In genomic region chr1:36254635-36255360, GRCm38 (mm10) we compare ENCODE assay signal across 7 mouse cellular contexts. TPM values are rescaled to one million over a fixed set of nuclear protein-coding genes. Genes with fewer than 3 reads are reported as not detected.
A peak's percentile ranks its signal among the peaks of the same experiment; 100 is the strongest.
DNase-seq lines count a peak whose midpoint lies in the region; ATAC-seq and TF ChIP-seq lines count a peak whose summit lies in the region.

No protein-coding gene starts in this region.

- H3K9ac ChIP-seq in hindbrain, embryonic 12.5 days: no peak overlapping the region
- no peak overlapping the region for H3K9ac ChIP-seq in limb, embryonic 15.5 days
- H3K9ac ChIP-seq in neural tube, embryonic 13.5 days: peak overlapping the region; percentile 58

- H3K27me3 ChIP-seq in forebrain, embryonic 10.5 days (ENCODE audit: poor library complexity, severe bottlenecking): peaks cover 38% of the 10 kb centered on the region
- H3K27me3 ChIP-seq in hindbrain, embryonic 12.5 days: peaks cover 23% of the 10 kb centered on the region; the same call in 1 of the 2 replicates
- H3K27me3 ChIP-seq in limb, embryonic 15.5 days: peaks cover 14% of the 10 kb centered on the region; the same call in 1 of the 2 replicates
- peaks cover 20% of the 10 kb centered on the region for H3K27me3 ChIP-seq in neural tube, embryonic 13.5 days

- peak overlapping the region; percentile 36 for H3K4me2 ChIP-seq in hindbrain, embryonic 12.5 days (replicated peaks)
- H3K4me2 ChIP-seq in limb, embryonic 15.5 days: peak overlapping the region; percentile 47
- H3K4me2 ChIP-seq in neural tube, embryonic 13.5 days: peak overlapping the region; percentile 48

- H3K4me1 ChIP-seq in bone marrow, adult 2 months (ENCODE audit: control insufficient read depth, insufficient read depth, low read length): no peaks in the 10 kb centered on the region
- H3K4me1 ChIP-seq in forebrain, embryonic 10.5 days: peaks cover 30% of the 10 kb centered on the region
- H3K4me1 ChIP-seq in hindbrain, embryonic 12.5 days: peaks cover 7% of the 10 kb centered on the region
- H3K4me1 ChIP-seq in limb, embryonic 15.5 days: peaks cover 11% of the 10 kb centered on the region
- peaks cover 15% of the 10 kb centered on the region for H3K4me1 ChIP-seq in neural tube, embryonic 13.5 days (replicated peaks)

- H3K27ac ChIP-seq in bone marrow, adult 2 months (ENCODE audit: control insufficient read depth, insufficient read depth, low read depth, low read length, poor library complexity): no peak overlapping the region
- peak overlapping the region; percentile 56 for H3K27ac ChIP-seq in forebrain, embryonic 10.5 days
- no peak overlapping the region for H3K27ac ChIP-seq in hindbrain, embryonic 12.5 days
- peak overlapping the region; percentile 59; the same call in 1 of the 2 replicates for H3K27ac ChIP-seq in limb, embryonic 15.5 days
- H3K27ac ChIP-seq in neural tube, embryonic 13.5 days (replicated peaks): 0 out of 2 replicates have a peak overlapping the region, but pooled peaks have one; percentile 3

- peak; percentile 45; the same call in 1 of the 2 replicates for TF ChIP-seq CTCF in bone marrow, adult 2 months (IDR thresholded peaks at IDR 0.05; ENCODE audit: control insufficient read depth, insufficient read depth, low read length)

- TF ChIP-seq POLR2A in bone marrow, adult 2 months (IDR thresholded peaks at IDR 0.05; ENCODE audit: borderline replicate concordance, control insufficient read depth, low read depth, low read length): no peak

- no peaks in the 10 kb centered on the region for H3K36me3 ChIP-seq in forebrain, embryonic 10.5 days (replicated peaks)
- no peaks in the 10 kb centered on the region for H3K36me3 ChIP-seq in hindbrain, embryonic 12.5 days
- H3K36me3 ChIP-seq in limb, embryonic 15.5 days: no peaks in the 10 kb centered on the region
- H3K36me3 ChIP-seq in neural tube, embryonic 13.5 days: no peaks in the 10 kb centered on the region

- WGBS in bone marrow, adult 2 months: 62% methylated on average over 25 of the region's 25 CpGs
- WGBS in forebrain, embryonic 10.5 days: 5% methylated on average over 25 of the region's 25 CpGs
- WGBS in hindbrain, embryonic 12.5 days: 7% methylated on average over 25 of the region's 25 CpGs
- WGBS in limb, embryonic 15.5 days: 9% methylated on average over 25 of the region's 25 CpGs
- 13% methylated on average over 25 of the region's 25 CpGs for WGBS in neural tube, embryonic 13.5 days

- no peak overlapping the region for H3K4me3 ChIP-seq in bone marrow, adult 2 months (replicated peaks; ENCODE audit: control insufficient read depth, low read depth, low read length)
- H3K4me3 ChIP-seq in forebrain, embryonic 10.5 days: peak overlapping the region; percentile 42
- H3K4me3 ChIP-seq in hindbrain, embryonic 12.5 days: no peak overlapping the region
- peak overlapping the region; percentile 22 for H3K4me3 ChIP-seq in limb, embryonic 15.5 days
- H3K4me3 ChIP-seq in neural tube, embryonic 13.5 days: peak overlapping the region; percentile 15

- ATAC-seq in hindbrain, embryonic 12.5 days (ENCODE audit: low FRiP score): no peak
- ATAC-seq in limb, embryonic 15.5 days (ENCODE audit: insufficient number of reproducible peaks, low FRiP score, low TSS enrichment, low read depth): peak; percentile 33; the same call in 1 of the 2 replicates
- peak; percentile 51; the same call in 1 of the 2 replicates for ATAC-seq in neural tube, embryonic 13.5 days (ENCODE audit: low read depth)

- H3K9me3 ChIP-seq in forebrain, embryonic 10.5 days: peaks cover 7% of the 10 kb centered on the region; the same call in 1 of the 2 replicates
- H3K9me3 ChIP-seq in hindbrain, embryonic 12.5 days (replicated peaks): 0 out of 2 replicates have a peak, but pooled peaks cover 6% of the 10 kb centered on the region
- H3K9me3 ChIP-seq in limb, embryonic 15.5 days: no peaks in the 10 kb centered on the region; the same call in 1 of the 2 replicates
- H3K9me3 ChIP-seq in neural tube, embryonic 13.5 days: no peaks in the 10 kb centered on the region

- peak; percentile 85 for DNase-seq in MN1 (ENCODE audit: low spot score)
- DNase-seq in forebrain, embryonic 10.5 days (ENCODE audit: extremely low spot score, low spot score): peak; percentile 58
- no peak for DNase-seq in urinary bladder, postnatal 4 days (ENCODE audit: low spot score in 2 of 2)

RNA-seq across cellular contexts. Expression of gene Uggt1, which starts 10.3 kb away (rescaled TPM):
- polyA plus RNA-seq in bone marrow, adult 2 months (2011; ENCODE audit: insufficient read depth, insufficient read length, low replicate concordance, missing spikeins): 14.8 and 33.9 TPM in 2 replicates
- 52.1 and 53.6 TPM in 2 replicates for polyA plus RNA-seq in forebrain, embryonic 10.5 days (2016; fragmentation: Nextera tagmentation; extraction: Ambion mirVana)
- polyA plus RNA-seq in hindbrain, embryonic 12.5 days (2016; fragmentation: Nextera tagmentation; extraction: Ambion mirVana): 60.2 and 61.0 TPM in 2 replicates
- 52.2 and 57.2 TPM in 2 replicates for polyA plus RNA-seq in limb, embryonic 15.5 days (2015; fragmentation: Nextera tagmentation; extraction: Ambion mirVana)
- 47.1 and 52.0 TPM in 2 replicates for polyA plus RNA-seq in neural tube, embryonic 13.5 days (2015; fragmentation: Nextera tagmentation; extraction: Ambion mirVana)

RNA-seq across cellular contexts. Expression of gene Neurl3, which starts 19.7 kb away (rescaled TPM):
- polyA plus RNA-seq in bone marrow, adult 2 months (2011; ENCODE audit: insufficient read depth, insufficient read length, low replicate concordance, missing spikeins): 33.7 and 62.7 TPM in 2 replicates
- 0.32 and 0.37 TPM in 2 replicates for polyA plus RNA-seq in forebrain, embryonic 10.5 days (2016; fragmentation: Nextera tagmentation; extraction: Ambion mirVana)
- polyA plus RNA-seq in hindbrain, embryonic 12.5 days (2016; fragmentation: Nextera tagmentation; extraction: Ambion mirVana): 0.52 and 0.77 TPM in 2 replicates
- polyA plus RNA-seq in limb, embryonic 15.5 days (2015; fragmentation: Nextera tagmentation; extraction: Ambion mirVana): 1.7 and 2.4 TPM in 2 replicates
- polyA plus RNA-seq in neural tube, embryonic 13.5 days (2015; fragmentation: Nextera tagmentation; extraction: Ambion mirVana): 1.0 TPM in 2 replicates

RNA-seq across cellular contexts. Expression of gene Arid5a, which starts 52.7 kb away (rescaled TPM):
- polyA plus RNA-seq in bone marrow, adult 2 months (2011; ENCODE audit: insufficient read depth, insufficient read length, low replicate concordance, missing spikeins): 14.3 and 36.7 TPM in 2 replicates
- 2.9 TPM in 2 replicates for polyA plus RNA-seq in forebrain, embryonic 10.5 days (2016; fragmentation: Nextera tagmentation; extraction: Ambion mirVana)
- polyA plus RNA-seq in hindbrain, embryonic 12.5 days (2016; fragmentation: Nextera tagmentation; extraction: Ambion mirVana): 3.6 and 3.8 TPM in 2 replicates
- 12.0 and 13.5 TPM in 2 replicates for polyA plus RNA-seq in limb, embryonic 15.5 days (2015; fragmentation: Nextera tagmentation; extraction: Ambion mirVana)
- 4.4 and 5.0 TPM in 2 replicates for polyA plus RNA-seq in neural tube, embryonic 13.5 days (2015; fragmentation: Nextera tagmentation; extraction: Ambion mirVana)

Comparison
In these comparisons a context has a peak if more than half of its experiments do, and no peak if none do; other contexts are left out.
1. DNase-seq: peak in MN1 (single experiment) and forebrain, embryonic 10.5 days (single experiment); none in urinary bladder, postnatal 4 days (0 of 2).
2. H3K27ac ChIP-seq: peak in forebrain, embryonic 10.5 days (single experiment), limb, embryonic 15.5 days (single experiment) and neural tube, embryonic 13.5 days (single experiment); none in bone marrow, adult 2 months (single experiment) and hindbrain, embryonic 12.5 days (single experiment).
3. H3K4me3 ChIP-seq: peak in forebrain, embryonic 10.5 days (single experiment), limb, embryonic 15.5 days (single experiment) and neural tube, embryonic 13.5 days (single experiment); none in bone marrow, adult 2 months (single experiment) and hindbrain, embryonic 12.5 days (single experiment).
4. RNA of gene Neurl3, which starts 19.7 kb away (polyA plus RNA-seq): 33.7 to 62.7 TPM in bone marrow, adult 2 months; 1.7 to 2.4 TPM in limb, embryonic 15.5 days, 1.0 TPM in neural tube, embryonic 13.5 days, 0.52 to 0.77 TPM in hindbrain, embryonic 12.5 days and 0.32 to 0.37 TPM in forebrain, embryonic 10.5 days; every median in the first group is over 10 times any median in the second.
5. Peak in every context shown above with its lines, with median percentiles within 50 percentile points of each other: H3K4me2 ChIP-seq.